Mouse (Mus musculus): ENCODE measurements at regions not wholly inside any gene's neighbourhood (a gene's known extent, or its start where the extent isn't known, plus 50 kb on each side); places are given as distances from the start of the nearest gene placed in this dataset.

DNA sequence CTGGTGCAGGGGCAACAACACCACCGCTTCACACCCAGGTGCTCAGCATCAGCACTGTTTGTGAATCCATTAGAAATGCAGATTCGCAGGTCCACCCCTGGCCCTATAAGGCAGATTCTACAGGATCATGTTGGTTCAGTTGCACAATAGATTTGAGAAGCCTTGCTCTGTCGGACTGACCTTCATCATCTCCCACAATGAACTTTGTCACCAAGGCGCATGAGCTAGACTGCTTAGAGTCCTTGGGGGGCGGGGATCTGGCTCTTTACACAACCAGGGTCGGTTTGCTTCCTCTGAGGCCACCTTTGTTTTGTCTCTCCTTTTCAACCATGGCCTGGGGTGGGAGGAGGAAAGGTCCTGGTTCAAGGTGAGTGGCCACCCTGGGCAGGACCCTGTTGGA, 209.7 kb downstream of the Igsf11 start:
- Histone ChIP-seq H3K36me3 (ENCODE audit: control insufficient read depth, insufficient read depth, low read length) (no peaks in the 10 kb centered on the region), H3K4me3 (replicated peaks; ENCODE audit: low read length) (no peak overlapping the region), H3K9ac (ENCODE audit: low read depth, low read length, severe bottlenecking) (no peak overlapping the region), H3K4me1 (ENCODE audit: control insufficient read depth, insufficient read depth, low read length) (no peaks in the 10 kb centered on the region; the same call in 1 of the 2 replicates), H3K27me3 (ENCODE audit: control insufficient read depth, insufficient read depth, low read length) (no peaks in the 10 kb centered on the region), H3K9me3 (ENCODE audit: control insufficient read depth, low read length) (no peaks in the 10 kb centered on the region), H3K27ac (replicated peaks; ENCODE audit: low read depth, low read length) (no peak overlapping the region), H3K4me2 (replicated peaks; ENCODE audit: low read depth, low read length, severe bottlenecking) (no peak overlapping the region)
- ATAC-seq (ENCODE audit: low FRiP score, low read depth): no peak
- WGBS: 48% methylated on average over 6 of the region's 6 CpGs
- no peak for TF ChIP-seq POLR2A (IDR thresholded peaks at IDR 0.05; ENCODE audit: borderline replicate concordance, extremely low read depth, insufficient read depth, insufficient read length)
- no peak for DNase-seq (ENCODE audit: low spot score)

DNA sequence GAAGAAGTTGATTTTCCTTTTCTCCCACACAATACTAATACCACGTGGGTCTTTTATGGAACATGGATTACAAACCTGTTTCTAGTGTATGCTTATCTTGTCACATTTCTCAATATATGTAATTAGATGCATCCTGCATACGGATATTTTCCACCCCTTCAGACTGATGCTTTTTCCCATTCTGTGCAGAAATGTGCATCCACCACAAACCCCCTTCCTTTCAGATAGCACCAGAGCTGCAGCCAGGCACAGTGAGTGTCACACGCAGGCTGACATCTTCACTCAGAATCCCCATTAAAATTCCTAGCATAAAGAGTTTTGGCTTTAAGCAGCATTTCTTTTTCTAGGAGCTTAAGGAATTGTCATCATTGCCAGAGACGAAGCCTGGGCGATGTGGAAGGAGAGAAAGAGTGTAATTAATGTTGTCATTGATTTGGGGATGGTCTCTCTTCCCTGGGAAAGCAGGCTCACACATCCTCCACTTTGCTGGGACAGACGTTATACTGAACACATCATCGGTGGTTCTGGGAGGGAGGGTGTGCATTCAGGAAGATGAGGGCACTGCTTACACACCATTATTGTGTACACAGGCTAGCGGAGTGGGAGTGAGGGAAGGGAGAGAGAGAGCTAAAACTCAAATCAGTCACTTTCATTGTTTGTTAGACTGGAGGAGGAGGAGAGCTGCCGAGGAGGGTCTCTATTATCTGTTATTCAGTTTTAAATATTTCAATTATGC, 211.1 kb downstream of the Igsf11 start:
- WGBS: 74% methylated on average over 9 of the region's 9 CpGs
- H3K4me2 ChIP-seq (replicated peaks; ENCODE audit: low read depth, low read length, severe bottlenecking): no peak overlapping the region
- no peak for ATAC-seq (ENCODE audit: low FRiP score, low read depth)

DNA sequence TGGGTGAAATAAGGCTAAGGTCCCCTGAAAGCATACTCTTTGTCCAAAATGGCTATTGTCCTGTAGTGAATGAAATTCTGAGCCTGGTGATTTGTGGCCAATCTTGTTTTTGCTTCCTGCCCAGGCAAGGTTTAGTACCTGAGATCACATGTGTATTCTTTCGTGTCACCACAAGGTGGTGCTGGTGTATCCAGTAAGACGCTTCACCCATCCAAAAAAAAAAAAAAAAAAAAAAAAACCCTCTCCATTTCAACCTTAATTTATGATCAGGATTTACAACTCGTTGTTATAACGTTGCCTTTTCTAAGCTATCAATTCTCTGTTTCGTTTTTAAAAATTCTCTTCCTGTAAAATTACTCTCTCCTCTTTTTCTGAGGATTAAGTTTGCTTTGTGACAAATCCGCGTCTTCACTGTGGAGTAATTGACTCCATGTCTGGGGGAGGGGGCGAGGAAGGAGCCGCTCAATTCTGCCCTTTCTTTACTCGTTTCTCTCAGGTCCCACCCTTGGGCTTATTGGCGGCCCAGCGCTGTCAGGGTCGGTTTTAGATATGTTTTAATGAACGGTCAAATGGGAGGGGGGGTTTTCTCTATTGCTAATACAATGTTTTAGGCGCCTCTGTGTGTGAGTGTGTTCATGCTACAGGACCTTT, 217.0 kb downstream of the Igsf11 start:
- DNase-seq (ENCODE audit: low spot score): peak; percentile 72
- Histone ChIP-seq H3K36me3 (ENCODE audit: control insufficient read depth, insufficient read depth, low read length) (no peaks in the 10 kb centered on the region), H3K27me3 (ENCODE audit: control insufficient read depth, insufficient read depth, low read length) (no peaks in the 10 kb centered on the region), H3K9me3 (ENCODE audit: control insufficient read depth, low read length) (no peaks in the 10 kb centered on the region), H3K4me2 (replicated peaks; ENCODE audit: low read depth, low read length, severe bottlenecking) (peak overlapping the region; percentile 56), H3K27ac (replicated peaks; ENCODE audit: low read depth, low read length) (no peak overlapping the region), H3K9ac (ENCODE audit: low read depth, low read length, severe bottlenecking) (peak overlapping the region; percentile 36; the same call in 1 of the 2 replicates), H3K4me3 (replicated peaks; ENCODE audit: low read length) (peak overlapping the region; percentile 33), H3K4me1 (ENCODE audit: control insufficient read depth, insufficient read depth, low read length) (no peaks in the 10 kb centered on the region)
- WGBS: 18% methylated on average over 15 of the region's 15 CpGs
- no peak for ATAC-seq (ENCODE audit: low FRiP score, low read depth)
- TF ChIP-seq POLR2A (IDR thresholded peaks at IDR 0.05; ENCODE audit: borderline replicate concordance, extremely low read depth, insufficient read depth, insufficient read length): no peak

More for the DNA sequence above, 211.1 kb downstream of the Igsf11 start:
- H3K4me1 ChIP-seq (ENCODE audit: control insufficient read depth, insufficient read depth, low read length): no peaks in the 10 kb centered on the region; the same call in 1 of the 2 replicates
- H3K36me3 ChIP-seq (ENCODE audit: control insufficient read depth, insufficient read depth, low read length): no peaks in the 10 kb centered on the region
- no peak overlapping the region for H3K27ac ChIP-seq (replicated peaks; ENCODE audit: low read depth, low read length)
- H3K9ac ChIP-seq (ENCODE audit: low read depth, low read length, severe bottlenecking): no peak overlapping the region
- TF ChIP-seq POLR2A (IDR thresholded peaks at IDR 0.05; ENCODE audit: borderline replicate concordance, extremely low read depth, insufficient read depth, insufficient read length): no peak
- no peak overlapping the region for H3K4me3 ChIP-seq (replicated peaks; ENCODE audit: low read length)
- no peak for DNase-seq (ENCODE audit: low spot score)
- no peaks in the 10 kb centered on the region for H3K27me3 ChIP-seq (ENCODE audit: control insufficient read depth, insufficient read depth, low read length)
- H3K9me3 ChIP-seq (ENCODE audit: control insufficient read depth, low read length): no peaks in the 10 kb centered on the region

DNA sequence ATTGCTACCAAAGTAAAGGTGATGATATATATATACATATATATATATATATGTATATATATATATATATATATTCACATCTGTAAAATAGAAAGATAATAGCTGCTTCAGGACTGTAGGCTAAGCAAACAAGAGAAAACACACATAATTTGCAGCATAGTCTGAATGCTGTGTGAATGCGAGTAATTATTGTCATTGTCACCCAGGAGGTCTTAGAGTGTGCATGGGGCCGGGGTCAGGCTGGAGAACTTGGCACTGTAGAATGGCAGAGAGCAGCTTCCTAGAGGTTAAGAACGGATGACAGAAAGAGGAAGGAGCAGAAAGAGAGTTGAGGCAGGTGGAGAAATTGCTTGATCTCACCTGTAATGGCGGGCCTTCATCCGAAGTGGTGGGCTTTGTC, 217.6 kb downstream of the Igsf11 start:
- Histone ChIP-seq H3K9me3 (ENCODE audit: control insufficient read depth, low read length) (no peaks in the 10 kb centered on the region), H3K27me3 (ENCODE audit: control insufficient read depth, insufficient read depth, low read length) (no peaks in the 10 kb centered on the region), H3K4me1 (ENCODE audit: control insufficient read depth, insufficient read depth, low read length) (no peaks in the 10 kb centered on the region), H3K9ac (ENCODE audit: low read depth, low read length, severe bottlenecking) (no peak overlapping the region), H3K4me3 (replicated peaks; ENCODE audit: low read length) (no peak overlapping the region), H3K4me2 (replicated peaks; ENCODE audit: low read depth, low read length, severe bottlenecking) (no peak overlapping the region), H3K27ac (replicated peaks; ENCODE audit: low read depth, low read length) (no peak overlapping the region), H3K36me3 (ENCODE audit: control insufficient read depth, insufficient read depth, low read length) (no peaks in the 10 kb centered on the region)
- DNase-seq (ENCODE audit: low spot score) (no peak), ATAC-seq (ENCODE audit: low FRiP score, low read depth) (no peak)
- no peak for TF ChIP-seq POLR2A (IDR thresholded peaks at IDR 0.05; ENCODE audit: borderline replicate concordance, extremely low read depth, insufficient read depth, insufficient read length)
- WGBS: 88% methylated on average over 5 of the region's 5 CpGs

DNA sequence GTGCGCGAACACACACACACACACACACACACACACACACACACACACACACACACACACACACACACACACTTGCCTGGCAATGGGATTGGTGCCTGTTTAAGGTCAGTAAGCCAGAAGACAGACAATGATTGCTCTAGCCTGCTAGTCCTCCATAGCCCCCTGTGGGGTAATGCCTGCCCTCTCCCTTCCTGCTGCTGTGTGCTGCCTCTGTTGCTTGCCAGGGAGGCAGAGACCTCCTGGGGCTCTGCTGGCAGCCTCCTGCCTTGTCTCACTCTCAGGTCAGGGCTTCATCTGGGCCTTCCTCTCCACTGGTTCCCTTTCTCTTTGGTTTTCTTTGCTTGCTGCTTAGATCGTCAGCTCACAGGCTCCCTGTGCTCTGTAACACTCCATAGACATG, 225.6 kb downstream of the Igsf11 start:
- WGBS: 77% methylated on average over 3 of the region's 3 CpGs
- ATAC-seq (ENCODE audit: low FRiP score, low read depth): no peak
- Histone ChIP-seq H3K27me3 (ENCODE audit: control insufficient read depth, insufficient read depth, low read length) (no peaks in the 10 kb centered on the region), H3K4me1 (ENCODE audit: control insufficient read depth, insufficient read depth, low read length) (0 out of 2 replicates have a peak, but pooled peaks cover 2% of the 10 kb centered on the region), H3K4me3 (replicated peaks; ENCODE audit: low read length) (no peak overlapping the region), H3K9me3 (ENCODE audit: control insufficient read depth, low read length) (no peaks in the 10 kb centered on the region), H3K4me2 (replicated peaks; ENCODE audit: low read depth, low read length, severe bottlenecking) (no peak overlapping the region), H3K27ac (replicated peaks; ENCODE audit: low read depth, low read length) (no peak overlapping the region), H3K36me3 (ENCODE audit: control insufficient read depth, insufficient read depth, low read length) (no peaks in the 10 kb centered on the region), H3K9ac (ENCODE audit: low read depth, low read length, severe bottlenecking) (no peak overlapping the region)
- DNase-seq (ENCODE audit: low spot score): no peak
- TF ChIP-seq POLR2A (IDR thresholded peaks at IDR 0.05; ENCODE audit: borderline replicate concordance, extremely low read depth, insufficient read depth, insufficient read length): no peak

Measured in limb, embryonic 14.5 days (tissue).